Mouse (Mus musculus): ENCODE results near the gene Smcp. TPM values are rescaled to one million over a fixed set of nuclear protein-coding genes. Genes with fewer than 3 reads are reported as not detected.

The Smcp gene
- not detected in 2 replicates for polyA plus RNA-seq (2015; fragmentation: Nextera tagmentation; extraction: Ambion mirVana)

DNA sequence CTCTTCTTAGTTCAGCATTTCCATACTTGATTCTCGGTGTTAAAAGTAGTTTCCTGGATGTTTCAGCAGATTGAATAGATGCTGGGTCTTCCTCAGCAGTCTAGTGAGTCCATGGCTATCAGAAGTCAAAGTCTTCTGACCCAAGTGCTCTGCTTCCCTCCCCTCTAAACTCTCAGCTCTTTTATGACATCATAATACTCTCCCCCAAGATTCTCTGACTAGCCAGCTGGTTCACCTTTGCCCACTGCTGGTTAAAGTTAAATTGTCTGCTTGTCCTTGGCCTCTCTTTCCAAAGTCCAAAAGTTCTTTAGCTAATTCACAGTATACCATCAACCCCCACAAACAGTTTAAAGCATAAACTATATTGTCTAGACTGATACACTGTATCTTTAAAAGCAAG lies at the start of gene Smcp:
Smcp (minus strand) TSS at position 140 of the 400 bp plus-strand sequence.
- no peaks in the 10 kb centered on the region for H3K4me1 ChIP-seq (replicated peaks)
- WGBS (ENCODE audit: insufficient replicate concordance) = 38% methylated on average over 1 of the region's 1 CpGs
- DNase-seq (no peak), ATAC-seq (ENCODE audit: low read depth) (no peak)
- H3K27ac ChIP-seq = no peak within 1 kb of the TSS
- no peaks in the 10 kb centered on the region for H3K9me3 ChIP-seq (replicated peaks)
- H3K4me3 ChIP-seq (replicated peaks) = no peak within 1 kb of the TSS
- H3K36me3 ChIP-seq = no peaks in the 10 kb centered on the region
- no peak within 1 kb of the TSS for H3K9ac ChIP-seq
- no peak within 1 kb of the TSS for H3K4me2 ChIP-seq
- no peaks in the 10 kb centered on the region for H3K27me3 ChIP-seq

DNA sequence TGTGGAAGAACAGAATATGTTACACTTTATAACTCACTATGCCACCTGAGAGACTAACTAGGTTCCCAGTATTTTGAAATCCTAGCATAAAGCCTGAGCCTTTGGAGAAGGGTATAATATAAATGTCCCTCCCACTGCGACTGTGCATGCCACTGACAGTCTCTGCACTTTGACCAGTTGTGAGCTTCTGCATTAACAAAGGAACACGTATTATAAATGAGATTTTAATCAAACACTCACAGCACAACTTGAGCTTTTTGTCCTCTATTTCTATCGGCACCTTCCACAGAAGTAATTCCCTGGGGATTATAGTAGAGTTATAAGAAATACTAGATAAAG lies 49.8 kb upstream of the Smcp start:
- no peak for DNase-seq
- H3K4me2 ChIP-seq = no peak overlapping the region
- H3K4me1 ChIP-seq (replicated peaks) = no peaks in the 10 kb centered on the region
- 55% methylated on average over 3 of the region's 3 CpGs for WGBS (ENCODE audit: insufficient replicate concordance)
- no peak overlapping the region for H3K4me3 ChIP-seq (replicated peaks)
- H3K36me3 ChIP-seq = no peaks in the 10 kb centered on the region
- no peaks in the 10 kb centered on the region for H3K9me3 ChIP-seq (replicated peaks)
- H3K9ac ChIP-seq = no peak overlapping the region
- H3K27ac ChIP-seq = no peak overlapping the region
- H3K27me3 ChIP-seq = no peaks in the 10 kb centered on the region
- ATAC-seq (ENCODE audit: low read depth) = no peak

DNA sequence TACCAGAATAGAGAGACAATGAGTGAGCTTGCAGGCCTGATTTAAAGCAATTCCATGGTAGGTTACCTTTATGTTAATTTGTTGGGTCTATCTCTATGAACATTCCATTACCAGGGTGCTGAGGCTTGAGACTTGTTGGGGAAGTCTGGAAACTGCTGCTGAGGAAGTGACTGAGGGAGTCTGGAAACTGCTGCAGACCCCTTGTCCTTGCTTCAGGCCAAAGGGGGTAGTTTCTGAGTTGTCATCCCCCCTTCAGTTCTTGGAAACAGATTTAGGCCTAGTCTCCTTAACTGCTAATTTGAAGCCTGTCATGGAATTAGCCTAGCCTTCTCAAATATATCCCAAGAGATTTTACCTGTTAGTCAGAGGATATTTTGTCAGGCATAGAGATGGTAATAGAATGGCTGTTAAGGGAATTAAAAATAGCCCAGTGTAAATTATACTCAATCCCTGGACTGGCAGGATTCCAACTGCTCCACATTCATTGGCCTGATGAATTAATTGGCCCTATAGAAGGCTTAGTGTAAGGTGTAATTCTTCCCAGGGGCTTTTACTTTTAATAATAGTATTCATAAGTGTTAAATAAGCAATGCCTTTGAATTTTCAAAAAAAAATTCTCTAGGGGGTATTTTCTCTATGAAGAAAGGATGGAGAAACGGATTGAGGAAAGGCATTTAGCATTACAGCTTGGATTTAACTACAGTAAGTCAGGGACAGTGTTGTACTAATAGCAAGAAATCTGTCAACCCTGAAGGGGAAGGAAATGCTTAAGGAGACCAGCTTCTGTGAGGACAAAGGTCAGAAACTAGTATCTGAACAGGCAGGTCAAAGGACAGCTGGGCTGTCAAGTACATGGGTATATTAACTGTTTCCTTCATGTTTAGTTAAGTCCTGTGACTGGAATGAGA lies 49.2 kb upstream of the Smcp start:
- no peaks in the 10 kb centered on the region for H3K36me3 ChIP-seq
- WGBS (ENCODE audit: insufficient replicate concordance) = 43% methylated on average over 1 of the region's 1 CpGs
- H3K27me3 ChIP-seq = no peaks in the 10 kb centered on the region
- ATAC-seq (ENCODE audit: low read depth) = no peak
- H3K9ac ChIP-seq = no peak overlapping the region
- H3K4me2 ChIP-seq = no peak overlapping the region
- H3K4me1 ChIP-seq (replicated peaks) = no peaks in the 10 kb centered on the region
- no peak overlapping the region for H3K27ac ChIP-seq
- H3K4me3 ChIP-seq (replicated peaks) = no peak overlapping the region
- DNase-seq = no peak
- H3K9me3 ChIP-seq (replicated peaks) = no peaks in the 10 kb centered on the region

DNA sequence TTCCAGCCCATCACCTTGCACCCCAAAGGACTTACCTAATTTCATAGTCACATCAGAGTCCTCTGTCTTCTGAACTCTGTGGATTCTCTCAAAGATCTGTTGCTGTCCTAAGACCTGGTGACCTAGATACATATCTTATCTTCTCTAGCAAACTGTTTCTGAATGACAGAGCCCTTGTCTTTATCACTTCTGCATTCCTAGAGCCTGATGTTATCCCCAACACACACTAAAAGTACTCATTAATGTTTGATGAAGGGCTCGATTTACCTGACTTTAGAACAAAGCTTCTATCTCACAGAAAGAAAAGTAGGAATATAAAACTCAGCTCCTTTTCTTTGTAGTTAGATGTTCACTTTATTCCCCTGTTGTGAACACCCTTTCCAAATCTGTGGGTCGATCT lies 32.8 kb upstream of the Smcp start, which contains the start of gene Lce6a:
Lce6a (minus strand) TSS at position 101 of the 400 bp plus-strand sequence.
- no peaks in the 10 kb centered on the region for H3K27me3 ChIP-seq
- H3K27ac ChIP-seq = no peak within 1 kb of the TSS
- H3K9me3 ChIP-seq (replicated peaks) = no peaks in the 10 kb centered on the region
- no peak for ATAC-seq (ENCODE audit: low read depth)
- H3K4me1 ChIP-seq (replicated peaks) = no peaks in the 10 kb centered on the region
- H3K4me2 ChIP-seq = no peak within 1 kb of the TSS
- DNase-seq = no peak
- H3K4me3 ChIP-seq (replicated peaks) = no peak within 1 kb of the TSS
- WGBS (ENCODE audit: insufficient replicate concordance) = 44% methylated on average over 2 of the region's 2 CpGs
- H3K9ac ChIP-seq = no peak within 1 kb of the TSS
- H3K36me3 ChIP-seq = no peaks in the 10 kb centered on the region

DNA sequence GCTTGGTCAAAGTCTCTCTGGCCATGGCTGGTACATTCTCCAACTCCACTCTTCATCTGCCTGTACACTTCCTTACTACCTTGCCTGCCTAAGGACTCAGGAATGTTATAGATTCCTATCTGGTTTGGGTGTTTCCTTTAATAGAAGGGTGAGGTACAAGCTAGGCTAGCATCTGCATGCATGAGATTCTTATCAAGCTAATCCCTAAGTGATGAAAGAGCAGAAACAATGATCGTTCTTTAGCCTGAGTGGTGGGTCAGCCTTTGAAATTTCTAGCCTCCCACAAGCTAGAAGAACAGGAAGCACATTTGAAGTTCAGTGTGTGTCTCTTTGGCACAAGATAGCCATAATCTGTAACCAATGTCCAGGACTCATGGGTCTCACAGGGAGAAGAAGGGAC lies 21.0 kb upstream of the Smcp start:
- H3K27ac ChIP-seq = no peak overlapping the region
- no peaks in the 10 kb centered on the region for H3K36me3 ChIP-seq
- no peak overlapping the region for H3K9ac ChIP-seq
- H3K4me3 ChIP-seq (replicated peaks) = no peak overlapping the region
- no peak overlapping the region for H3K4me2 ChIP-seq
- H3K9me3 ChIP-seq (replicated peaks) = no peaks in the 10 kb centered on the region
- 34% methylated on average over 1 of the region's 1 CpGs for WGBS (ENCODE audit: insufficient replicate concordance)
- H3K4me1 ChIP-seq (replicated peaks) = no peaks in the 10 kb centered on the region
- DNase-seq (no peak), ATAC-seq (ENCODE audit: low read depth) (no peak)
- no peaks in the 10 kb centered on the region for H3K27me3 ChIP-seq

DNA sequence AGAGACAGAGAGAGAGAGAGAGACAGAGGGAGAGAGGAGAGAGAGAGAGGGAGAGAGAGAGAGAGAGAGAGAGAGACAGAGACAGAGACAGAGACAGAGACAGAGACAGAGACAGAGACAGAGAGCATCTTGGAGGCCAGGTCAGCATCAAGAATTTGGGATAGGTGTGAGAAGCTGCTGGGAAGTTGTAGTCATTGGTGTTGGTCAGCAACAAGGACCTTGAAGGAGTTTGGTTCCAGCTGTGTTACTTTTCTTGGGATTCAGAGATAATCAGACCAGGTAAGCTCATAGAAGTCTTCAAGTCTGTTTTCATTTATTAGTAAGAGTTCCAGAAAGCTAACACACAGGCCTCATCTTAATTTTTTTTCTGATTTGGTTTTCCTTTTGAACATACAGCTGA lies 18.6 kb upstream of the Smcp start, which contains the start of gene 2210017I01Rik:
2210017I01Rik (minus strand) TSS at position 101 of the 400 bp plus-strand sequence.
- Histone ChIP-seq H3K27me3 (no peaks in the 10 kb centered on the region), H3K36me3 (no peaks in the 10 kb centered on the region), H3K27ac (no peak within 1 kb of the TSS), H3K4me3 (replicated peaks) (no peak within 1 kb of the TSS), H3K4me1 (replicated peaks) (no peaks in the 10 kb centered on the region), H3K4me2 (no peak within 1 kb of the TSS), H3K9ac (no peak within 1 kb of the TSS), H3K9me3 (replicated peaks) (no peaks in the 10 kb centered on the region)
- DNase-seq = no peak
- ATAC-seq (ENCODE audit: low read depth) = no peak

DNA sequence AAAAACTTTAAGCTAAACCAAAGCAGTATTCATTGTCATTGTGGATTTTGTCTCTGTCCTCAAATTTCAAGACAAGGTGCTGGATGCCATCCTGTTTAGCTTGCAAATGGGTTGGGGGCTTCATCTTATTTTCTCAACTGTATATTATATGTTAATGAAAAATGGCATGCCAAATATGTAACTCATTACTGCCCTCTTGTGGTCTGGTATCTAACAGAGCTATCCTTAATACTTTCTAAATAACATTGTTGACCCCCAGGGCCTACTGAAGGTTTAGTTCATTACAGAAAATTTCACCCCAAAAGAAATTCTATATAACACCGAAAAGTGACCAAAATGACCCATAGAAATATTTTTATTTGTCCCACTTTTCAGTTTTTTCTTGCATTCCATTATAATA lies 13.4 kb upstream of the Smcp start:
- Histone ChIP-seq H3K27ac (no peak overlapping the region), H3K9me3 (replicated peaks) (no peaks in the 10 kb centered on the region), H3K4me1 (replicated peaks) (no peaks in the 10 kb centered on the region), H3K9ac (no peak overlapping the region), H3K4me3 (replicated peaks) (no peak overlapping the region), H3K4me2 (no peak overlapping the region), H3K27me3 (no peaks in the 10 kb centered on the region), H3K36me3 (no peaks in the 10 kb centered on the region)
- DNase-seq (no peak), ATAC-seq (ENCODE audit: low read depth) (no peak)
- WGBS (ENCODE audit: insufficient replicate concordance) = 15% methylated on average over 1 of the region's 1 CpGs

DNA sequence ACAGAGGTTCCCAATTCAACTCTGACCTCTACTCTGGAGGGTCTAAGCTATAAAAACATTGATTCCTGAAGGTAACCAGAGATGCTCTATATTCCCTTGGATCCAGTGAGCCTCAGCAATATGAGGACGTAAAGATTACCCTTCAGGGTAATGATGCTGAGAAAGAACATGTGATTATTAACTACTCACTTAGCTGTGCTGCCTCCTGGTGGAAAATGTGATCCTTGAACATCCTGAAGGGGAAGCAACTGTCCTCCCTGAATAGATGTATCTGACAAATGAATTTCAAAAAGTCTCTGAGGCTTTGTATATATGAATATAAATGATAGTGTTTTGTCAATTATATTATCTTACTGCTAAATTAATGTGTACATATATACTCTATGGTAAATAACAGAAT lies 11.7 kb upstream of the Smcp start:
- WGBS (ENCODE audit: insufficient replicate concordance) = 45% methylated on average over 1 of the region's 1 CpGs
- Histone ChIP-seq H3K4me2 (no peak overlapping the region), H3K4me3 (replicated peaks) (no peak overlapping the region), H3K27me3 (no peaks in the 10 kb centered on the region), H3K27ac (no peak overlapping the region), H3K9me3 (replicated peaks) (no peaks in the 10 kb centered on the region), H3K4me1 (replicated peaks) (no peaks in the 10 kb centered on the region), H3K9ac (no peak overlapping the region), H3K36me3 (no peaks in the 10 kb centered on the region)
- ATAC-seq (ENCODE audit: low read depth) = no peak
- no peak for DNase-seq

DNA sequence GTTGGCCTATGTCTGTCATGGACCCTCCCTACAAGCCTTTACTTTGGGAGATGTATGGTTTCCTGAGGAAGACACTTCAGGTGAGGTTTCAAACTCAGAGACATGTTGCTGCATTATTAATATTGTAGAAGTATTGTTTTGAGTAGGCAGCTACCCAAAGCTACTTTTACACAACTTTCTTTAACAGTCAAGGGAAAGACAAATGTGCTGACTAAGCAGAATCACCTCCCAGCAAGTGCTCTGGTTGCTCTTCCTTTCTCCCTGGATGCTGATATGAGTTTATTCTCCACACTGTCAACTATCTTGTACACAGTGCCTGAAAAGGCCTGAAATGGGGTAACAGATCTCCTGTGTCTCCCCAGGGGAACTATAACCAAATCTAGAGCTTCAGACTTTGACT lies 11.2 kb upstream of the Smcp start:
- Histone ChIP-seq H3K27me3 (no peaks in the 10 kb centered on the region), H3K9ac (no peak overlapping the region), H3K4me2 (no peak overlapping the region), H3K4me1 (replicated peaks) (no peaks in the 10 kb centered on the region), H3K9me3 (replicated peaks) (no peaks in the 10 kb centered on the region), H3K36me3 (no peaks in the 10 kb centered on the region), H3K27ac (no peak overlapping the region), H3K4me3 (replicated peaks) (no peak overlapping the region)
- DNase-seq (no peak), ATAC-seq (ENCODE audit: low read depth) (no peak)

DNA sequence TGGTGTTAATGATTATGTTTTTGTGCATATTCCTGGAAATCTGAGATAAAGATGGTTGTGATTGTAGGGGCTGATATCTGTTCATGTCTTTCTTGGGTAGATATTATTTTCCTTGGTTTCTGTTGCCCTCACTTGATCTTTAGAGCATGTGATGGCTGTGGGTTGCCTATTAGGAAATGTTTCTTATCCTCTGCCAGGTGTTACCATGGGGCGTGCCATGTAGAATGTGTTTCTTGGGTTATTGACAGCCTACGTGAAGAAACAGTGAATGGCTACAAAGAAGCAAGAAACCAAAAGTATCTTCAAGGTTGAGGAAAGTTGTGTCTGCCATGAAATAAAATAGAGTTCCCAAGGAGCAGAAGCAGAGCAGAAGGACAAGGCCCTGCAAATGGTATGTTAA lies 9.6 kb upstream of the Smcp start:
- DNase-seq (no peak), ATAC-seq (ENCODE audit: low read depth) (no peak)
- H3K9me3 ChIP-seq (replicated peaks) = no peaks in the 10 kb centered on the region
- no peak overlapping the region for H3K27ac ChIP-seq
- H3K4me3 ChIP-seq (replicated peaks) = no peak overlapping the region
- no peak overlapping the region for H3K4me2 ChIP-seq
- no peak overlapping the region for H3K9ac ChIP-seq
- no peaks in the 10 kb centered on the region for H3K27me3 ChIP-seq
- no peaks in the 10 kb centered on the region for H3K4me1 ChIP-seq (replicated peaks)
- no peaks in the 10 kb centered on the region for H3K36me3 ChIP-seq
- 68% methylated on average over 2 of the region's 2 CpGs for WGBS (ENCODE audit: insufficient replicate concordance)

DNA sequence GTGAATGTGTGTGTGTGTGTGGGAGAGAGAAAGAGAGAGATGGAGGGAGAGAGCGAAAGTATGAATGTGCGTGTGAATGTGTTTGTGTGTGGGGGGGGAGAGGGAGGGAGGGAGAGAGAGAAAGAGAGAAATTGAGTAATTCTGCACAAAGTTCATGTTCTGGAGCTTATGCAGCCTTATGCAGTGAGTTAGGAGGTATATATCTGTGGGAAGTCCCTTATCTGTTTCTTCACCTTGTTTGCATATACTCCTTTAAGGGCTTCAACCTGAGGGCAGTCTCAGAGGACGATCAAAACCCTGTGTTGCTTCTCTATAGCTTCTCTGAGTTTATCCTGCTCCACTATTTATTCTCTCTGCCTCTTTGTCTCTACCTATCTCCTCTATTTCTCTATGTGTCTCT lies 1.6 kb downstream of the Smcp start:
- Histone ChIP-seq H3K9ac (no peak overlapping the region), H3K4me1 (replicated peaks) (no peaks in the 10 kb centered on the region), H3K36me3 (no peaks in the 10 kb centered on the region), H3K27me3 (no peaks in the 10 kb centered on the region), H3K4me3 (replicated peaks) (no peak overlapping the region), H3K4me2 (no peak overlapping the region), H3K27ac (no peak overlapping the region), H3K9me3 (replicated peaks) (no peaks in the 10 kb centered on the region)
- DNase-seq = no peak
- WGBS (ENCODE audit: insufficient replicate concordance) = 61% methylated on average over 3 of the region's 3 CpGs
- no peak for ATAC-seq (ENCODE audit: low read depth)

DNA sequence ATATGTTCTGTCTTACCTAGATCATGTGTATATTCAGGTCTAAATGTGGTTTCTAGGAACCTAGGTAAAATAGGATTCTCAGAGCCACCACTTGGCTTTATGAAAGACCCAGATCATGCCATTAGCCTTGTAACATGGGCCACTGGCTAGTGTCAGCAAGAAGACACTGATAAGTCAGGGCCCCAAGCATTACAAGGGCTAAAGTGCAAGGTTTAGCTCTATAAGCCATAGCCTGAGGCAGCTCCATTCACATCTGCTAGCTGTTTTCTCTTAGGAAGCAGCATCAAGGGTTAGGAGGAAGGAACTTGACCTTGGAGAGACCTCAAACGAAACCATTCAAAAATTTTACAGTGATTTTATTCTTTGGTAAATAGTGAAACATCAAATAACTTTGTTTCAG lies 3.7 kb downstream of the Smcp start:
- Histone ChIP-seq H3K9me3 (replicated peaks) (no peaks in the 10 kb centered on the region), H3K9ac (no peak overlapping the region), H3K4me3 (replicated peaks) (no peak overlapping the region), H3K4me2 (no peak overlapping the region), H3K27me3 (no peaks in the 10 kb centered on the region), H3K27ac (no peak overlapping the region), H3K4me1 (replicated peaks) (no peaks in the 10 kb centered on the region), H3K36me3 (no peaks in the 10 kb centered on the region)
- DNase-seq (no peak), ATAC-seq (ENCODE audit: low read depth) (no peak)
- WGBS (ENCODE audit: insufficient replicate concordance) = 57% methylated on average over 1 of the region's 1 CpGs
